Mouse (Mus musculus): Measurements from ENCODE around the gene Loxl1.

GRCm38 (mm10) chr9:58327382-58327781, 14.4 kb upstream of the Loxl1 start:
- no peak for TF ChIP-seq ZKSCAN1 (IDR thresholded peaks at IDR 0.05; ENCODE audit: borderline replicate concordance, low read depth, low read length)
- no peak for TF ChIP-seq MEF2A (IDR thresholded peaks at IDR 0.05; ENCODE audit: borderline replicate concordance, low read depth, low read length)
- no peak for TF ChIP-seq CTCF (conservative IDR thresholded peaks at IDR 0.05 in 1 of 2, IDR thresholded peaks at IDR 0.05 in 1 of 2; ENCODE audit: low read depth in 2 of 2, low read length in 2 of 2)
- TF ChIP-seq POLR2A (IDR thresholded peaks at IDR 0.05; ENCODE audit: low read depth, low read length), result no peak
- TF ChIP-seq BHLHE40 (IDR thresholded peaks at IDR 0.05; ENCODE audit: low read depth, low read length), result no peak
- TF ChIP-seq HCFC1 (IDR thresholded peaks at IDR 0.05; ENCODE audit: low read depth, low read length), result no peak
- TF ChIP-seq EP300 (IDR thresholded peaks at IDR 0.05; ENCODE audit: low read length), result no peak
- TF ChIP-seq NRF1 (IDR thresholded peaks at IDR 0.05; ENCODE audit: low read depth, low read length), result no peak

Data from CH12.LX (cell line).